Mouse (Mus musculus) adrenal gland, adult 8-10 months (tissue): ENCODE measurements around the gene Poln. TPM values are rescaled to one million over a fixed set of nuclear protein-coding genes. Genes with fewer than 3 reads are reported as not detected.

ENCODE experiments used
- DNase-seq: peaks from one replicate; pipeline ENCODE4 v3.0.0; 2022
- total RNA-seq, 4 experiments: library from RNA; stranded (reverse); gene quantifications; 2 replicates each; pipeline ENCODE4 v1.2.4; 2022

Poln gene
- total RNA-seq, 4 experiments from 2014 or later, result 2.5 to 7.1 (median 5.3) TPM

GRCm38 (mm10) chr5:34186391-34186790 lies 17.1 kb upstream of the Poln start:
- peak; percentile 25 for DNase-seq

DNA sequence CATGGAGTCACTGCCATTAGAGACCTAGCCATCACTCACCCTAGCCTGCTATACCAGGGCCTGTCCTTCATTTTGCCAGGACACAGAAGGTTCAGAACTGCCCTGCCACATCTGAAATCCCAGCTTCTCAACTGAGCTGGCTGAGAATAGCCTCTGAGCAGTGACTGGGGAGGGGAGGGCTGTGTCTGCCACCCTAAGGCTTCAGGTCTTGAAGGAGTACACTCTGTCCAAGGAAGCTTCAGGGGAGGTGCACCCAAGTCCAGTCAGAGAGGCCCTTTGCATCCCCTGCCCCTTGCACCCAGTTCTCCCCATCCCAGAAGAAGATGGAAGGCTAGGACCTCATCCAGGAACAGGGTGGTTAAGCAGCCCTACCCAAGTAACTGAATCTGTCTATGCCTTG lies 16.5 kb upstream of the Poln start:
- DNase-seq, result no peak

DNA sequence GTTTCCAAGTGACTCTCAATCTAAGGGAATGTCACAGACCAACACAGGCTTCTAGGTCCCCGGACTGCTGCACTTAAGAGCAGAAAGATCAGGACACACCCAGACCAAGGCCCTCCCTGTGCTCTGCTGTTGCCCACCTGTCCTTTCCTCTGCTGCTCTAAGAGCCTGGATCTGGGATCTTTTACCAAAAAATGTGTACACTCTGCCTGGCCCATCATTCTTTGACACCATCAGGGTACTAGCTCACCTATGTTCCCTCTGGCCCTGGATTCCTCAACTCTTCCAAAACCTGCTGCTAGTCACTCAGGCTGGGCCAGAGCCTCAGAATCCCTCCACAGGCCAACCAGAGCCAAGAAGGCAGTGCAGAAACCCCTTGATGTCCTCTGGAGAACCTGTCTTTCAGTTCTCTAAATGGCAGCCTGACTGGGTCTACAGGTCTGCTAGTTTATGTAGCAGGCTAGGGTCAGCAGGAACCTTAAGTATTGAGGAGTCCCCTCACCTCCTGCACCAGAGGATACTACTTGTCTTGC lies 15.9 kb upstream of the Poln start:
- DNase-seq, result peak; percentile 2

GRCm38 (mm10) chr5:34183976-34184375 lies 14.7 kb upstream of the Poln start:
- DNase-seq, result peak; percentile 4

DNA sequence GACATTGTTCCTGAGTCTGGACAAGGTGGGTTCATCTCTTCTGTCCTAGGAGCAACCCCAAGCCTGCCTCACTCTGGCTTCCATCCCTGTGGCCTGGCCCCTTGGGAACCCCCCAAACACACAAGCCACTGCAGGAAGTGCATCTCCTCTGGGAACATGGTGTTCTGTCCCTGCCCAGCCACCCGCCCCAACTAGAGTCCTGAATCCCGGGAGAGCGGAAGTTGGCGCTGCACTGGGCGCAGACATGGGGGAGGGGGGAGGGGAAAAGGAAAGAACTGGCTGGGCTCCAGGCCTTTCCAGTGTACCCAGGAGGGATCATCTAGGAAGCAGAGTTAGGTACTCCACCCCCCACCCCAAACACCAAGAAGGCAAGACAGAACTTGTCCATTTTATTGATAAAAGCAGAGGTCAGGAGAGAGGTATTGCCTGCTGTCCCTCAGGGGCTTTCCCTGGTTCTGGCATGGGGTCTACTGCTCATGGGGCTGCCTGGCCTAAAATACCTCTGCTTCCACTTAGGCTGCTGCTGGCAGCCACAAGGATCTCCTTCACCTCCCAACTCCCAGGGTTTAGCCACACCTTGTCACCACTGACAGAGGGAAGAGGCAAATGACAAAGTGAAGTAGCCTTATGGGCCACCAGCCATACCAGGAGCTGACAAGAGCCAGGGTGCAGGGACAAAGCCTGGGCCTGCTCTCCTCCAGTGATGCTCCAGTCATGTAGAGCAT lies 14.1 kb upstream of the Poln start:
- peak; percentile 64 for DNase-seq

DNA sequence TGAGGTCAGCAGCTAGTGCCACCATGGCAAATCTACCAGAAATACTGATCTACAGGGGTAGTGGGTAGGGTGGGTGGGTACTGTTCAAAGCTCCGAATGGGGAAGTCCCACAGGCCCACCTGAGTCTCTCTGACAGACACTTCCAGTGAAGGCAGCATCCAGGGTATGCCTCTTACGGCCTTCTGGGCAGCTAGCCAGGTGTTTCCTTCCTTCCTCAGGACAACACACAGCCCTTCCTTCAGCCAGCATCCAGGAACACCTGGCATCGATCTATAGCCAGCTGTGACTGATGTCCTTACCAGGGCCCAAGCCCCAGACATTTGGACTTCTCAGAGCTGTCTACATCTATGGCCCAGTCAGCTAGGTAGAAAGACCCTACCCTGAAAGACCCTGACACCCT lies 13.2 kb upstream of the Poln start:
- DNase-seq, result no peak

DNA sequence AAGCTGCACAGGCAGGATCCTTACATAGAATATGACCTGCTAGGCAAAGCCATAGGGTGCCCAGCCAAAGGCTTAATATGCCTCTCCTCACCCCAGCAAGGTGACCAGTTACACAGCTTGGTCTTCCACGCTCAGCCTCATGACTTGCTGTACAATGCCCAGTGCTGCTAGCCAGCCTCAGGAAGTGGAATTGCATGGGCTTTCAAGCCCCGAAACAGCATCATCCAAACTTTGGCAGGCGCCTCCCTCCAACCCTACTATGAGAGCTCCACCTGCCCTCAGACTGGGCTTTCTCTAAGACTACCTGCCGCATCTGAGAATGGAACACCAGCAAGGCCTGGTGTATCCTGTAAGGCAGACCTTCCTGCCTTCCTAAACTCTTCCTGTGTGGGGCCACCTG lies 8.6 kb upstream of the Poln start:
- DNase-seq, result no peak

- no peak for DNase-seq
These were observed 7.8 kb upstream of the Poln start for GRCm38 (mm10) chr5:34177091-34177490.

DNA sequence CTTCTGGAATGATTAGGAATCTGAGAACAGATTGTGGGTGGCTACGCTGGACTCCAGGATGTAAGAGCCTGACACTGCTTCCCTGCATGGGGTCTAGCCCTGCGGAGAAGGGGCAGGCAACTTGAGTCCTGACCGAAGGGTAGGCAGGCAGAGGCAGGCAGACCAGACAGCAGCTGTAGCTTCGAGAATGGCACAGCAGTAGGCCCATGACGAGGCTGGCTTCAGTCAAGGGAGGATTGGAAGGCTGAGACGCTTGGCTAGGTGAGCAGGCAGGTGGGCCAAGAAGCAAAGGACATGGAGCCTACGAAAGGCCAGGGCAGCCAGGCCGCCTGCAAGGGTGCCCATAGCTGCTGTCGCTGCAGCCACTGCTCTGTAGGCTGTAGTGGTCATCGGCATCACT lies 7.4 kb upstream of the Poln start:
- DNase-seq, result no peak

- DNase-seq, result no peak
These were observed 6.1 kb upstream of the Poln start for GRCm38 (mm10) chr5:34175403-34175694.

DNA sequence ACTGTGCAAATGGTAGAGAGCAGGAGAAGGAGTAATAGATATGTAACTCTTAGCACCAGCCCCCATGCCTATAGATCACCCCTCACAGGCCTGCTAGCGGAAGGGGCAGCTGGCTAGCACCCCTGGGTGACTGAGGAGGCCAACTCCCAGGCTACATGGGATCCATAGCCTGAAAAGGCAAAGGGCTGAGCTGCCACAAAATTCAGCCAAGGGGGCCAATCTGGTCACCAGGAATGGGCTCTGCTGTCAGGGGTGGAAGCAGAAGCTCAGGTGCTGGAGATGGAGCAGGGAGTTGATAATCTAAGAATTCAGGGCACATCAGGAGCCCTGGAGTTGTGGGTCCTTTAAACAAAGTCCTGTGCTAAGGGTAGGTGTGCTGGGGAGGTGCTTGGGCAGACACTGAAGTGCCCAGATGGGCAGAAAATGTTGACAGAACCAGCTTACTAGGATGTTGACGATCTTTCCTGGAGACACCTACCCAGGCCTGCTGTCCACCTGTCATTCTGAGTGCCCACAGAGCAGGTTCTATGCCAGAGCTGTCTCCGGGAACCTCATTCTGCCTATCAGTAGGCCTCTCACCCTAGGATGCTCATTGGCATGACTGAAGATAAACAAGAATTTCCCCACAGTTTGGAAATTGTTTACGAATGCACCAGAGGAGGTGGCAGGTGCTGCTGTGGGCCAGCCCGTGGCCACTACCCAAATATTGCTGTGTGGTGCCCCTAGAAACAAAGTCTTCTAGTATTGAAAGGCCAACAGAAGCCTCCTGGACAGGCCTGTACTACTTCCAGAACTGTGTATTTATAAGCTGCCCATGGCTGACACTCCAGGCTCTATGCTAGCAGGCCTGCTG lies 5.5 kb upstream of the Poln start:
- DNase-seq, result no peak

DNA sequence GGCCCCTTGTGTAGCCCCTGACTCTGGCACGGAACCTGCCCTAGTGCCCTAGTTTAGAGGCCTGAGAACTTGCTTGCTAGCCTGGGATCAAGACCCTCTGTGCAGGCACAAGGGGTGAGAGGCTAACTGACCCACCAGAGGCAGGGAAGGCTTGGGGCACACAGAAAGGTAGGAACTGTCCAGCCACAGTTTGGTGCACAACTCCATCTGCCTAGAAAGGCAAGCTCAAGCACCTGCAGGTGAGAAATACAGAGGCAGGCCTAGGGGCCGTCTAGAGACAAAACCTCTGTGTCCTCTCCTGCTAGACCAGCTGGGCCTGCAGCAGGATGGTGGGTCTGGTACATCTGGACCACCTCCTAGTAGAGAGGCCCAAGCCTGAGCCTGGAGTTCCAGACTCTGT lies 4.8 kb upstream of the Poln start:
- DNase-seq, result no peak

- DNase-seq, result no peak
These were observed 1.5 kb upstream of the Poln start for GRCm38 (mm10) chr5:34170726-34171125.

- no peak for DNase-seq
These were observed 706 bp upstream of the Poln start for GRCm38 (mm10) chr5:34169954-34170353.

DNA sequence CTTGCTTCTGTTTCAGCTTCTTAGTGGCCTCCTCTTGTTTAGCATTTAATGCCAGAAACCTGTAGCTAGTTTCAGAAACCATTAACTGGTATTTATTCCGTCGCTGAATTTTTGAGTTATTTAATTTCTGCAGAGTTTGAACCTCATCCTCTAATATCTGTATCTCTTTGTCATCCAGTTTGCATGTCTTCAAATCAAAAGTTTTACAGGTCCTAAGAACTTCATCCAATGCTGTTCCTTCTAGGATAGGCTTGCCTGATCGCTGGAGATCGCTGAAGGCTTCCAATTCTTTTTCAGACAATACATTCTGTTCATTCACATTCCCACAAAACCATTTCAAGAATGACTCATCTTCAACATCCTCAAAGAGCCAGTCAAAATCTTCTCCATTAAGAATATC lies 1.4 kb downstream of the Poln start:
- DNase-seq, result no peak

DNA sequence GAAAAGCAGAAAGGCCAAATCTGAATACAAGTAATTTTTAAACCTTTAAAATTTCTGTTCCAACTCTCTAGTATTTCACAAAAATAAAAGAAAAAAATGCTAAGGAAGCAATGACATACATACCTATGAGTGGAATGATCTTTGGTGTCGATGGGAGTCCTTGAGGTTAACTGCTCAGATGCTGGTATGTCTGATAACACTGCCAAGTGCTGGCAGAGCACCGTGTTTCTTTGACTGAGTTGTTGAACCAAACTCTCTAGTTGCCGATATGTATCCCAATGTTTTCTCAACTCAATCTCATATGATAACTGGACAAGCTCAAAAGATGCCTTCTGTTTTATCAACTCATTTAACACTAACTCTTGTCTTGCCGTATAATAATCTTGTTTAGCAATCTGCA lies 3.5 kb downstream of the Poln start:
- DNase-seq, result no peak

GRCm38 (mm10) chr5:34148476-34148875 lies 20.8 kb downstream of the Poln start:
- DNase-seq, result no peak

DNA sequence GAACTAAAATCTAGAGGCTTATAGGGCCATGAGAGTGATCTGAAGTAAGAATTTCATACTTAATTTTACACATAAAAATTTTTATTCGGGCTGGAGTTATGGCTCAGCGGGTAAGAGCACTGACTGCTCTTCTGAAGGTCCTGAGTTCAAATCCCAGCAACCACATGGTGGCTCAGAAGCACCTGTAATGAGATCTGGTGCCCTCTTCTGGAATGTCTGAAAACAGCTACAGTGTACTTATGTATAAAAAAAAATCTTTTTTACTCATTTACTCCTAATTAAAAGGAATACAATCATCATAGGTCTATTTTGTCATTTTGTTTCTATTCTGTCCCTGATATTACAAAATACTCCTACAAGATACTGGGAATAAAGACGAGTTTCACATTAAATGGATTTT lies 21.7 kb downstream of the Poln start:
- DNase-seq, result no peak

DNA sequence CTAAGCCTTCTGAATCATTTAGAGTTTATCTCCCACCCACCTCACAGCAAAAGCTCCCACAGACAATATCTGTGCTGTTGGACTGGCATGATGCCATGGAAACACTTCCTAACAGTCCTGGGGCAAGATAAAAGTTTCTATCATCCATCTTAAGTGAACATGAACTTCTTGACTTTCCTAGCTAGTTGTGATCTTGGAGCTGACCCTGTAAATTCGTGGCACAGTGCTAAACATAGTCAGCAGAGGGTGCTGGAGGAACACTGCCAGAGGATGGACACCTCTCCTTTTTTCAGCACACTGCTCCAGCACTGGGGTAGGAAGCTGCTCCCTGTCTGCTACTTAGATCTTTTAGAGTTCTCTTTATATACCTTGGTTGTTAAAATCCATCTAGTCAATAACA lies 29.5 kb downstream of the Poln start:
- DNase-seq, result peak; percentile 4

DNA sequence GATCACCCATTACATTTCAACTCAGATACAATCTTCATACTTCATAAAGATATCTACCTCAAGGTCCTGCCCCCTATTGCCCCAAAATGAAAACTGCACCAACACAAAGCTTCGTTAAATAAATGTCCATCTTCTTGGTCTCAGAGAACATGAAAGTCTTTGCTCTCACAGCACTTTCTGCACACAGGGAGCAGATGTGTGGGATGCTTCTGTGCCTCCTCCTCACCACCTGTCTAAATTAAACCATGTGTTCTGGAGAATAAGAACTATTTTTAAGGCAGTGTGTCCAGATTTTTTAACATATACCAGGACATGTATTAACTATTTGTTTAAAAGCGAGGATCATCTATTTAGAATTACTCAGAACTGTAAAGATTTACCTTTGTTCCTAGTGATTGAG lies 36.5 kb downstream of the Poln start:
- no peak for DNase-seq

- no peak for DNase-seq
These were observed 45.1 kb downstream of the Poln start for GRCm38 (mm10) chr5:34124131-34124530.

GRCm38 (mm10) chr5:34119121-34119856 lies 50.0 kb downstream of the Poln start:
- no peak for DNase-seq

- DNase-seq, result peak; percentile 28
These were observed 63.6 kb downstream of the Poln start for GRCm38 (mm10) chr5:34105681-34106080.
